Mouse (Mus musculus): ENCODE measurements at regions not wholly inside any gene's neighbourhood (a gene's known extent, or its start where the extent isn't known, plus 50 kb on each side); places are given as distances from the start of the nearest gene placed in this dataset.

DNA sequence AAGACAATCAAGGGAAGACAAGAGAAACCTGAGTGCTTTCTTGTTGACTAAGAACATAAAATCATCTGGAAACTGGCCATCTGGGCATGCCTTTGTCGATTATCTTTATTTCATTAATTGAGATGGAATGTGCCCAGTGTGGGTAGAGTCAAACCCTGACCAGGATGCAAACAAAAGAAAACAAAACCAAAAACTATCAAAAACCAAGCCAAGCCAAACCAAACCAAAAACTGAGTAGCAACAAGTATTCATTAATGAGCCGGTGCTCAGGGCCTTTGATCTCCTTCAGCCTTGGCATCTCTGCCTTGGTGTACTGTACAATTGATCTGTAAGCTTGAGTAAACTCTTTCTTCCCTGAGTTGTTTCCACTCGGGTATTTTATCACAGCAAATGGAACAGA is 216.1 kb downstream of the Pcdh20 start:
- Histone ChIP-seq H3K9me3 (replicated peaks) (no peaks in the 10 kb centered on the region), H3K9ac (no peak overlapping the region), H3K4me3 (replicated peaks) (no peak overlapping the region), H3K4me1 (no peaks in the 10 kb centered on the region), H3K27me3 (no peaks in the 10 kb centered on the region), H3K4me2 (replicated peaks) (no peak overlapping the region), H3K36me3 (no peaks in the 10 kb centered on the region), H3K27ac (replicated peaks) (no peak overlapping the region)
- ATAC-seq (ENCODE audit: insufficient number of reproducible peaks, low FRiP score, low TSS enrichment, low read depth): no peak
- WGBS: 63% methylated on average over 3 of the region's 3 CpGs
